Mouse (Mus musculus) cerebellum, adult 8-10 months (tissue): ENCODE measurements around the gene Nckap5.

ENCODE experiments used
- DNase-seq: peaks from one replicate; pipeline ENCODE4 v3.0.0; 2022

The Nckap5 gene

DNA sequence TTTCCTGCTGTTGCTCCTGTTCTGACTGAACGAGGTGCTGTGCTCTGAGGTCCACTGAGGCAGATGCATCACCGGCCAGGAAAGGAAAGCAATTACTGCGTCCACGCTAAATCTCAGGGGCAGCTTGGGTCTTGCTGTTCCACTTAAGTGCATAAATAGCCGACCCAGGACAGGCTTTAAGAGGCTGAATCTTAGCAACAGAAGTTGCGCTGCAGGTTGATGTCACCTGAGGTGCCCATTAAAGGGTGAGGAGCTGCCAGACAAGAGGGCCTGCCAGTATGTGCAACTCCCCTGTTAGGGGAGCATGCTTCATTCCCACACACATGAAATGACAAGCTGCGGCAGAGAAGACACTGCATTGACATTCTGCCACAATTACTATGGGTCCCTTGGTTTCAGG lies 282.6 kb downstream of the Nckap5 start:
- DNase-seq = no peak

DNA sequence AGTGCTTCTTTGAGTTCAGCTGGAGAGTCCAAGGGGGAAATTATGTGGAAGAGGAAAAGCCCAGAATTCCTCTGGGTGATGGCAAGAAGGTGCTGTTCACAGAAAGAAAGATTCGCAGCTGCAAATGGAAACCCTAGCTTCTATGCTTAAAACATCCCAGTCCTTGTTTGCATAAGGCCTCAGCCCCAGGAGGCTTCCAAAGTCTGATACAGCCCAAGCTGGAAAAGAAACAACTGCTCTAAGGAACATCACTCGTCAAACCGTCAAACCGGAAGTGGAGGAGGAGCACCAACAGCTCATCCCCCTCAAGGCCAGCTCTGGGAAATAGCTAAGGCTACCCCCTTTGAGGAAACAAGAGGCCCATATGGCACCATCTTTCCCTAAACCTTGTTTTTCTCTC lies 286.1 kb downstream of the Nckap5 start:
- DNase-seq = no peak

DNA sequence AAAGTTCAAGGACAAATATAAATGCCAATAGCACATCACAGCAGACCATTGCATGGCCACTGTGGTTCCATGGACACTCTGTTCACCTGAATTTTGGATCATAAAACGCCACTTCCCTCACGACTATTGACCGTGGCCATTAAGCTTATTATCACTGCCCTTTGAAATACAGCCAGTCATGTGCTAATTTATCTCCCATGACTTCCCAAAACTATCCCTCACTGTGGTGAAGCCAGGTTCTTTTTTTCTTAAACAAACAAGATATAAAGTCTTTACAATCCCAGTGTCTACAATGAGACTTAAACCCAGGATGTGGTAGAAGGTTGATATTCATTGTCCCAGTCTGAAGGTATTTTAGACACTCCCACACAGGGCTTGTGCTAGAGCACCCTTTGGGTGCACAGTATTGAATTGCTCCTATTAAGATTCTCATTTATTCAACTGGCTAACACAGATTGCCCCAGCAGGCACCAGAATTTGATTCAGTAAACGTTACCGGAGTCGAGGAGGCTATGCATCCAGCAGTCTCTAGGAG lies 293.3 kb downstream of the Nckap5 start:
- no peak for DNase-seq

DNA sequence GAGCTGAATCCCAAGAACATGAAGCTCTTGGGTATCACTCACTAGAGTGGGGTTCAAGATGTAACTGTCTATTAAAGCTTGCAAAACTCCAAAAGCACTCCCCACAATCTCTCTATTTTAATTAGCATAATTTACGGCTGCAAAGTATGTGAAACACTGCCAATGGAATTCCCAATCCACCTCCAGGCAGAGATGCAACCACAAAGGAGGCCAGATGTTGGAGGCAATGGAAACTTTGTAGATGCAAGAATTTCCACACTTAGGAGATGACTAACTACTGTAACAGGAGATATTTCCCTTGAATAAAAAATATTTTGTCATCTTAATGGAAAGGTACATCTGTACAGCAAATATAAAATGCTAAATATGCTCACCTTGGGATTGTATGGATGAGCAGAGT lies 295.1 kb downstream of the Nckap5 start:
- DNase-seq = no peak

DNA sequence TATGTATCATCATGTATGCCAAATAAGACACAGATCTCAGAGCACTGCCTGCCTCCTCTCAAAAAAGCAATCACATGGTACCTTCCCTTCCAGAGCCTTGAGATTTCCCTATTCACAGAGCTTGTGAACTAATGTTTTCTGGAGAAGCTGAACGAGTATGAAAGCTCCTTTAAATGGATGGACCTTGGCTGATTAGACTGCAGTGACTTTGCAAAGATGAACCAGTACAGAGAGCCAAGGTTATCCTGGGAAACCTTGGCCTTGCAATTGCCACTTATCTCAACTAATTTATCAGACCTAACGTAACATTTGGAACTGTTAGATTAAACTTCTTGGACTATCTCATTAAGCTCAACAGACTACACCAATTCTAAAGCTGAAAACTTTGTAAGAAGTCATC lies 296.6 kb downstream of the Nckap5 start:
- no peak for DNase-seq

DNA sequence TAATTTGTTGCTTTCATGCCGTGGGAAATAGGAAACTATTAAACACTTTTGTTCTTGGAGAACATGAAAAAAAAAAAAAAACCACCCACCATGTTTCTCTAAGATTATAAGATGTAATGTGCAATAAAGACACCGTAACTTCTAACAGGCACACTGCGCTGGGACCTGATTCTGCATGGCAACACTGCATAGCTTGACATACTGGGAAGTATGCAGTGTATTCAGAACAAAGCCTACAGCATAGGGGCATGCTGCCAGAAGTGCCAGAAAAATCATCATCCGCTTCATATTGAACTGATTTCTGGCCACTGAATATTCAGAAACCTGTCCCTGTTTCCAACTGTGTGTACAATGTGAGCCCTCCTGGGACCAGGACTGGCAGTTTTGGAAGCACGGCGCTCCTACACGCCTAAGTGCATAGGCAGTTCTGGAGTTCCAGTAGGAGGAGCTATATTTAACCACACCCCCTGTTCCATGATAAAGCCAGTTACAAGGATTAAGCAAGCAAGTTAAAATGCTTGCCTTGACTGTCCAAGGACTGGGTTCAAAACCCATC lies 302.5 kb downstream of the Nckap5 start:
- no peak for DNase-seq

DNA sequence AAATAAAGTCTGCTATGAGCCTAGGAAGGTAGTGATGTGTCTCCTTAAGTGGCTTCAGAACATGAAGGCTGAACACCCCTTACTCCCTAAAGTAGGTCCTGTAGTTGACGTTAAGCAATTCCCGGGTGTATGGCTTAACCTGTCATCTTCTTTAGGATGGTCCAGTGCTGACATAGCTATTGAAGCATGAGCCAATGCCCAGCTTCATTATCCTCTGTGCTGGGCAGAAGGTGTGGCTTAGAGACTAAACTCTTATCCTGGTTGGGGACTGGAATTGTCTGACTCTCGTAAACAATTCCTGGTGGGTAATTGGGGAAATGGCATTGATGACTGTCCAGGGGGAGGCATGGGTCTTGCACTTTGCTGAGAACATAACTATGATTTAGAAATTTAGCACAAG lies 312.5 kb downstream of the Nckap5 start:
- no peak for DNase-seq

DNA sequence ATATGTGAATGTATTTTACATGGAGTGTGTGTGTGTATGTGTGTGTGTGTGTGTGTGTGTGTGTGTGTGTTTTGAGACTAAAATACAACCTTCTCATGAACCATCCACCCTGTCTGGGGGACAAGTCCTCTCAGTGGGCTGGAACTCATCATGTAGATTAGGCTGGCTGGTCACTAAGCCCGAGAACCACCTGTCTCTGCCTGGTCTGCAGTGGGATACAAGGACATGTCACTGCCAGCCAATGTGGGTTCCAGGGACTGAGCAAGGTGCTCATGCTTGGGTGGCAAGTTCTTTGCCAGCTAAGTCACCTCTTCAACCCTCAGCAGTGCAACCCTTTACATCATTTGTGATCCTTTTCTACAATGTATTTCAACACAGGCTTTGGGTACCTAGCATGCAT lies 313.2 kb downstream of the Nckap5 start:
- DNase-seq = no peak

DNA sequence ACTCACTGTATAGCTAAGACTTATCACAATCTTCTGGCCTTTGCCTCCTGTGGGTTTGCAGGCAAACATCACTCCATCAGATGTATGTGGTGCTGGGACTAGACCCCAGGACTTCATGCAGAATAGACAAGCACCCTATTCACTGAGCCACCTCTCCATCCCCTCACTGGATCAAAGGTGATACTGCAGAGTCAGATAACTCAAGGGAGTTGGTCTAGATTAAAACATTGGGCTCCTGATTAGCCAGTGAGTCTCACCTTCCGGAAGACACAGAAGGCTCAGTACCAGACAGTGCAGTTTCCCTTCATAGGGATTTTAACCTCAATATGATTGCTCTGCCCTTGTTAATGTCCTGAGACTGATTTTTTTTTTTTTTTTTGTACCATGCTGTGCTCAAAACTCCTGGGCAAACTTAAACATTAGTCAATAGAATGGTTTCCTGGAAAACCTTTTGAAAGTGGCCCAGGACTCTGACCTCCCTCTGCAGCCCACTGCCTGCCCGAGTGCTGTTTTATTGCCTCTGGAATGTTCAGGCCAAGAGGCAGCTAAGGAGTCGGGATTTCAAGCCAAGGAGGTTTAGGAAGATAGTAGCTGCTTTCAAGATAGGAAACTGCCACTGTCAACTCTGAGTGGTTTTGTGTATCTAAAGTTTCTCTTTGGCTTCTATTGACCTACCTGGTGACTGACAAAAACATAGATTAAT lies 315.4 kb downstream of the Nckap5 start:
- no peak for DNase-seq

DNA sequence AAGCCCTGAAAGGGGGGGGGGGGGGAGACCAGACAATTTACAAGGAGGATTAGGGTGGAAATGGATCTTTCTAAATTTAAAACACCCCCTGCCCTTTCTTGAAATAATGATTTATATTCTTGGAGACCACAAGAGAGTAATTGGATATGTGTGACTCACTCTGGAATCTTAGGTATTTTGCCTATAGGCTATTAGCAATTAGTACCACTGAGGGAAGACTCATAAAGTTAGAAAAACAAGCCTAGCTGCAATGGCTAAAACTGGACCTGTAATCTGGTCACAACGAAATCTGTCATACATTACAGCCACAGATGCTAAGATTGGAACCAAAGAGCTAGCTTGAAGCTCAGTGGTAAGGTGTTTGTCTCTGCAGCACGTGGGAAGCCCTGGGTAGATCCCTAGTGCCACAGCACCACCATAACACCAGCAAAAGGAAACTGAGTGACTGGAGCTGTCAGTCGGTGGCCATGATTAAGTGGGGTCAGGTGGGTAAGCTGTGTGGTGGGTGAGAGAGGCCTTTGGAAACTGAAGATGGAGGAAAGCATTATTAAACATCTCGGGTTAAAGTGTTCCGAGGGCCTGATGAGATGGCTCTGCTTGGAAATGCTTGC lies 318.7 kb downstream of the Nckap5 start:
- no peak for DNase-seq

DNA sequence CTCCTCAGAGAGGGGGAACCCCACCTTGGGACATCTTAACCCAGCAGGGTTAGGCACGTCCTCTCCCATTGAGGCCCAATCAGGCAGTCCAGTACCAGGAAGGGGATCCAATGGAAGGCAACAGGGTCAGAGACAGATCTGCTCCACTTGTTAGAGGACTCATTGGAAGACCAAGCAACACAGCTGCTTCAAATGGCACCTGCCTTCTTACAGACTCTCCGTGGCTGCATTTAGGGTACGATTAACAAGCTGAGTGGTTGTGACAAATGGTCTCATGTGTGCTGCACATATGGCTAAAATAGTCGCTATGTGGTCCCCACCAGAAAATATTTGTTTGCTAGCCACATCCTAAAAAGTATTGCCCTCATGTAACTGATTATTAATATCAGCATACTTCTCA lies 325.9 kb downstream of the Nckap5 start:
- no peak for DNase-seq

DNA sequence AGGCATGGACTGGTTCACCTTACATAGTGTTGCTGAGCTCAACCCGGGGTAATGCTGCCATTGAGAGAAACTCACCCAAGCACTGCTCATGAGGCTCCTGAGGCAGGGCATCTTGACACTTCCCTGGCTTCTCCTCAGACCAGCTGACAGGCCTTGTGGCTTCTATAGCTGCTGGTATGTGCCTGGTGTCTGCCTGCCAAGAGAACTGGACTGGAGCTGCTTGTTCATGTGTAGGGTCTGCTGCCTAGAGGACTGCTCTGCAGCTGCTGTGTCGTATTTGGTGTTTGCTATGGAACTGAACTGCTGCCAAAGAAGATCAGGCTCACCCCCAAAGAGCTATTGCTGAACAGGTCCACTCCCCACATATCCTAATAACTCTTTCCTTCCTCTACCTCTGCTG lies 327.9 kb downstream of the Nckap5 start:
- no peak for DNase-seq

DNA sequence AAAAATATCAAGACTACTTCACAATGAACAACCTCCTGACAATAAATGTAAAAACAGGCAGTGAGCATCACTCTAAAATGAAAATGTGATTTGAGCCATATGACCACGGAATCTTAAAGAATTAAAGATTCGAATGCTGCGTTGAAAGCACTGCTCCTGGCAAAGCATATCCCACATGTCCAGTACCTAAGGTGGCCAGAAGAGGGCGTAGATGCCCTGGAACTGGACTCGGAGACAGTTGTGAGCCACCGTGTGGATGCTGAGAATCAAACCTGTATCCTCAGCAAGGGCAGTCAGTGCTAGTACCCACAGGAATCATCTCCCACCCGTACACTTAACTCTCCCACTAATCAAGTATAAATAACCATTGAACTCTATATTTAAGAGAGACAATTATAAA lies 333.9 kb downstream of the Nckap5 start:
- DNase-seq = no peak

DNA sequence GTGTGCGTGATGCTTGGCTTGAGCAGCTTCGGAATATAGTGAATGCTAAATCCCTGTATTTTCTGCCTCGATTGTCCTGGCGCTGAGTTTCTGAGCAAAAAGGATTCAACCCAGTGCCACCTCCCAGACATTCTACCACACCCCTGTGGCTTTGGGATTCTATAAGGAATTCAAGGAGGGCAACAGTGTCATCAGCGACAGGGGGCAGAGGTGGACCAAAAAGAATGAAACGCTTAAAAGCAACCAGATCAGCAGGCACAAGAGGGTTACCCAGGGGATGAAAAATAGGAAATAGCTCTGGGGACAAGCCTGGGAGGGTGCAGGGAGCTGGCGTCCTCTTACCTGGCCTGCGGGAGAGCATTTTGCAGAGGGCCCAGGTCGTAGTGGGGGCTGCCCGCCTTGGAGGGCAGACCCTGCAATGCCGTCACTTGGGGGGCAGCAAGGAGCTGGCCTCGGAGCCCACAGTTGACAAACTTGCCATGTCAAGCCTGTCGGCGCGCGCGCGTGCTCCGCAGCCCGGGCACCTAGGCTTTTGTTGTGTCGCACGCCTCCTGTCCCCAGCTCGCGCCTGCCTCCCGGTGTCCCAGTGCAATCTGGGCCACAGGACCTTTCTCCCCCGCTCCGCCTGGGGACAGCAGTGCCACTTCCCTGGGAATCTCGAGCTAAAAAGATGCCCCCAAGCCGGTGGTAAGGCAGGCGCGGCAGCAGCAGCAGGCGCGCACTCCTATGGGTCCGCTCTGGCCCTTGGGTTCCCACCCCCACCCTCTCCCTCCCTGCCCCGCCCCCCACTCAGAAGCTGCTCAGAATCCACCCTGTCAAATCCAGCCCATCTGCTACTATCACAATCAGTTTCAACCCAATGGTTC lies 338.2 kb downstream of the Nckap5 start:
- DNase-seq = peak; percentile 2

DNA sequence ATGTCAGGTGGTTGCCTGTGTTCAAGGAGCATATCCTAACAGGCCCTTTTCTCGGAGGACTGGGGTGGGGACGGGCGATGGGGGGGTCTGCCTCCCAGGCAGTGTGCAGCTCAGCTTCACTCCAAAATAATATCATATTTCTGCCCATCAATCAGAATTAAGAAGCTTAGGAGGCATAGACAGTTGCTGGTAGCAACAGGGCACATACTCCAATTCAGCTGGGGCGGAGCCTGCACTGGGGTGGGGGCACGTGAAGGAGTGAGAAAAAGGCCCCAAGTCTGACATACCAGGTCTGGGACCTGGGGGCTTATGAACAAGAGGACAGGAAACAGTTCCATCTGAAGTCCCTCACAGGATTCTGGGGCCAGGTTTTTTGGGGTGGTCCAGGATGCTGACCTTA lies 339.2 kb downstream of the Nckap5 start:
- no peak for DNase-seq

DNA sequence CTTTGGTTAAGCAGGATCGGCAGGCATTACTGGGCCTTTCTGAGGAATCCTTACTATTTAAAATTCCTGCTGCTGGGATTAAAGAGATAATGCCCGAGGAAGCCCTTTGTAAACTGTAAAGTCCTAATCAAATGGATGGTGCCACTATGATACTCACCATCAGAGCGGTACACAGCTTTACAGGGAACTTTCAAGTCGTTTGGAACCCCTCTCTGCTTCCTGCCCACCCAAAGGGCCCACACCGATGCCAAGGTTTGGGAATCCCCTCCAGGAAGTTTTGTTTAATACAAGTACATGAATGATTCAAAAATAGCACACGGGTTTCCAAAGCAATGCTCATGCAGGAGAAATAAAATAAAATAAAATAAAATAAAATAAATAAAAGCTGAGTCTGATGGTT lies 340.3 kb downstream of the Nckap5 start:
- no peak for DNase-seq

DNA sequence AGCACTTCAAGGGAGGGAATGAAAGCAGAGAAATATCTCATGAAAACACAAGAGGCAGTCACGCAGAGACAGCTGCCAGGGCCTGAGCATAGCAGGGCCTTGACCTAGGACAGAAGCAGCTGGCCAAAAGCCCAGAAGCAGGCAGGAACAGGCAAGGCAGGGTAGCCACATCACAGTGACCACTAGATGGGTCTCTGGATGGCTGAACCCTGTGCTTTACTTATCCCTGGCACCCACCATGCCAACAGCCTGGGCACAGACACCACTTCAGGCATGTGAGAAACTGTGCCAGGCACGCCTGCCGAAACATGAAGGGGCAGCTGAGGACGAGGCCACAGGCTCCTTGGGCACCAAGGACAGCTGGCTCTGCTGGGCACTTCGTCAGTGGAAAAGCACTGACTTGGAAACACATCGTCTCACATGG lies 345.9 kb downstream of the Nckap5 start:
- no peak for DNase-seq

DNA sequence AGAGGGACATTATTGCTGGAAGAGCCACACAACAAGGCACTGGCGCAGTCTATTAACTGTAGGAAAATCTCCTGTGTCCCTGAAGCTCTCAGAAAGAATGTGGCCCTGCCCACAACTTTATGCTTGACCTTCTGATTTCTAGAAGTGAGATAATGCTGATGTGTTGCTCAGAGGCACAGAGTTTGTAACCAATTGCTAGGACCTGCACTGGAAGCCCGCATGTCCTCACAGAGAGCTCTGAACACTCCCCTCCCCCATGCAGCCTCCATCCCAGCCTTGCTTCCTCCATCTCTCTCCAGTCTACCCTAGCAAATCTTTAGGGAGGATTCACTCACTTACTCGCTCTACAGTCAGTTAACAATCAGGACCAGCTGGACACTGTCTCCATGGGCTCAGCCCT lies 346.9 kb downstream of the Nckap5 start:
- no peak for DNase-seq

DNA sequence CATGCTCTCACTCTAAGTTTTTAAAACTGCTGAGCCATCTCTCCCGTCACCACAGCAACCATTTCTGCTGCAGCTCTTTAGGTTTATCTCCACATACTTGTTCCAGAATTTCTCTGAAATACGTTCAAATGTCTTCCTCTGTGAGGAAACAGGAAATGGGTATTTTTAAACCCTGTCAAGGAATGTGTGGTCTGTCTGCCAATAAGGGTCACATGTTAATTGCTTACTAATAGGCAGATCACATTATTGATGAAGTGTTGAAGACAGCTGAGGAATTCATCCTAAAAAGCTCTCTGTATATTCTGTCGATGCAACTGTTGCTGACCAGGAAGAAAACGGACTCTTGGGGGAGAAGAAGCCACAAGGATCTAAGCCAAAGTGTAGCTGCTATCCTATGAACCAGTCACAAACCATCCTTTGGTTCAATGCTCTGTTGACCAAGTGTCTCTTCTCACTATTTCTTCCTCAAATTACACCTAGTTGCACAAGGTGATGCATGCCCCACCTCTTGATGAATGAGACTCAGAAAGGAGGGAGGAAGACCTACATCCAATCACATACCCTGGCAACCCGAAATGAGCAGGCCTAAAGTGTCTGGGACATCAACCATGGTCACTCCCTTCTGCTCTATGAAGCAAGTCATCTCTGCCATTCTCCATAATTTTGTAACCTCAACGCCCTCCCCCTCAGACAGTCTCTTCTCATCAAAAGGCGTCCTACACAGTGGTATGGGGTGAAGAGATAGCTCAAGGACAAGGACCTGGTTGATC lies 349.0 kb downstream of the Nckap5 start:
- no peak for DNase-seq

DNA sequence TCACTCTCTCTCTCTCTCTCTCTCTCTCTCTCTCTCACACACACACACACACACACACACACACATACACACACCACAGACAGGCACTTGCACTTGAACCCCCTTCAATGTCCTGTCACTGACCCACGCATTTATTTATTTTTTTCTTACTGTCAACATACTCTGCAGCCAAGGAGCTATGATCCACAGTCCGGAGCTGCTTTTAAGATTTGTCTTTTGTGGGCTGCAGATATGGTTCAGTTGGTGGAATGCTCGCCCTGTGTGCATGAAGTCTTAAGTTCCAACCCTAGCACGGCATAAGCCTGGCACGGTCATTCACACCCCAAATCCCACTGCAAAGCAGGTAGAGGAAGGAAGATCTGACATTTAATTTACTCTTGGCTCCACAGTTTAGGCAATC lies 357.6 kb downstream of the Nckap5 start:
- no peak for DNase-seq

DNA sequence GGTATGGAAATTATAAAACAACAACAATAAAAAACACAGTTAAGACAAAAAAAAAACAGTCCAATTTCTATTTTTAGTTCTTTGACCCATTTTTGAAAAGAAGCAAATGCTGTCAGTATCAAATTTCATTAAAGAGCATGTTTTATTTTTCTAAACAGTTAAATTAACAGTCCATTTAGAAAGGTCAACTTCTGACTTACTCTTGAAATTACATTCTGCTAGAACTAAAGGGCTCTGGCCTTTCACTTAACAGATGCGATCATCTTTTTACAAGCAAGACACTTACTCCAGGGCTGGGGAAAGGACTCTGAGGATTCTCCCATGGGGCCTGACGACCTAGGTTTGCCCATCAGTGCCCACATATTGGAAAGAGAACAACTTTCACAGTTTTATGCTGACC lies 359.2 kb downstream of the Nckap5 start:
- DNase-seq = no peak

DNA sequence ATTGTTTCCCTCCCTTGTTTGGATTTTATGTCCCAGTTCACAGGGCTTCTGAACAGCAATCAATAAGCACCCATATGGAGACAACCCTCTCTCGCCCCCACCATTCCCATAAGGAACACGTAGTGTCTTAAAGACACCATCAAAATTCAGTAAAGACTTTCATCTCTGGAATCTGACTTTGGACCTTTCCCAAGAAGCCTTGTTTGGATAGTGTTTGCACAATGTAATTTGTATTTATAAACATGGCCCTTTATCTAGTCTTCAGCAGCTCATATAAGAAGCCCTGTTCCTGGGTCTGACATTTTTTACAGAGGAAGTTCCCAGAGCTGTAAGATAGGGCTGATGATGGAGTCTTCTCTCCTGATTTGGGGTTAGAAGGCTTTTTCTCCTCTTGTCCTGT lies 359.7 kb downstream of the Nckap5 start:
- no peak for DNase-seq
